Mouse (Mus musculus) intestine, postnatal 0 days (tissue): ENCODE data around the gene Hrk. TPM values are rescaled to one million over a fixed set of nuclear protein-coding genes. Genes with fewer than 3 reads are reported as not detected.
A peak's percentile ranks its signal among the peaks of the same experiment; 100 is the strongest.

Experiments used
- ATAC-seq: fragments of 200-750 bp; cut with Nextera tagmentation; 2 replicates; pipeline ENCODE4 v1.8.0; 2017; ENCODE audit warnings: mild to moderate bottlenecking, moderate TSS enrichment, moderate library complexity
- H3K27ac ChIP-seq: fragments of 300-500 bp; sonication (generic); 2 replicates; pipeline ENCODE4 v1.5.1; 2014; ENCODE audit warnings: mild to moderate bottlenecking, low read depth, low read length, moderate library complexity
- H3K27me3 ChIP-seq: fragments of 300-500 bp; sonication (generic); replicated peaks from 2 replicates; pipeline ENCODE4 v1.6.1; 2014; ENCODE audit warnings: low read length, mixed read lengths; ENCODE audit not compliant: control insufficient read depth, insufficient read depth
- H3K36me3 ChIP-seq: fragments of 300-500 bp; sonication (generic); 2 replicates; pipeline ENCODE4 v1.6.1; 2014; ENCODE audit warnings: mild to moderate bottlenecking, moderate library complexity; ENCODE audit not compliant: control insufficient read depth, insufficient read depth
- H3K4me1 ChIP-seq: fragments of 300-500 bp; sonication (generic); replicated peaks from 2 replicates; pipeline ENCODE4 v1.6.1; 2014; ENCODE audit warnings: antibody characterized with exemption, low read length, mixed read lengths; ENCODE audit not compliant: control insufficient read depth, insufficient read depth
- H3K4me2 ChIP-seq: fragments of 300-500 bp; sonication (generic); replicated peaks from 2 replicates; pipeline ENCODE4 v1.6.1; 2014; ENCODE audit warnings: low read depth, mild to moderate bottlenecking, moderate library complexity
- H3K4me3 ChIP-seq: fragments of 300-500 bp; sonication (generic); 2 replicates; pipeline ENCODE4 v1.5.1; 2014; ENCODE audit warnings: low read depth, low read length
- H3K9ac ChIP-seq: fragments of 300-500 bp; sonication (generic); 2 replicates; pipeline ENCODE4 v1.6.1; 2014; ENCODE audit warnings: mild to moderate bottlenecking, low read depth, low read length
- H3K9me3 ChIP-seq: fragments of 300-500 bp; sonication (generic); 2 replicates; pipeline ENCODE4 v1.6.1; 2016; ENCODE audit warnings: mixed run types; ENCODE audit not compliant: control insufficient read depth
- CTCF ChIP-seq: sonication (generic); IDR thresholded peaks from 2 replicates; pipeline ENCODE4 v1.5.1; 2016; ENCODE audit warnings: low read depth, mild to moderate bottlenecking, control low read depth, antibody characterized with exemption, moderate library complexity
- WGBS: fragments of 180-500 bp; shearing (Covaris S2); extraction: QIAGEN DNeasy Blood & Tissue Kit; methylation state at CpG from one replicate; pipeline ENCODE4 v1.1.7; 2014; 5-methylcytosine and 5-hydroxymethylcytosine counted together
- polyA plus RNA-seq: library from polyadenylated mRNA; unstranded; fragments of >200 nt; fragmentation: Nextera tagmentation; extraction: Ambion mirVana; gene quantifications from 2 replicates; pipeline ENCODE4 v1.2.1, GENCODE M21; 2015

Hrk gene
- polyA plus RNA-seq, 1 experiment from 2014 or later = 0.08 TPM

- Histone ChIP-seq H3K27me3 (peaks cover 79% of the 10 kb centered on the region), H3K36me3 (no peaks in the 10 kb centered on the region), H3K27ac (no peak overlapping the region), H3K4me1 (0 out of 2 replicates have a peak, but pooled peaks cover 2% of the 10 kb centered on the region), H3K9ac (no peak overlapping the region), H3K4me3 (peak overlapping the region; percentile 43), H3K4me2 (peak overlapping the region; percentile 86), H3K9me3 (no peaks in the 10 kb centered on the region)
- TF ChIP-seq CTCF = peak; percentile 24; the same call in 1 of the 2 replicates
- WGBS = under 1% methylated on average over 90 of the region's 117 CpGs
- no peak for ATAC-seq
Observed at GRCm38 (mm10) chr5:118169222-118170221, 5.1 kb downstream of the Hrk start.

GRCm38 (mm10) chr5:118170888-118171529 lies 6.6 kb downstream of the Hrk start:
- no peaks in the 10 kb centered on the region for H3K36me3 ChIP-seq
- H3K4me2 ChIP-seq = peak overlapping the region; percentile 66
- no peak overlapping the region for H3K27ac ChIP-seq
- H3K4me1 ChIP-seq = 0 out of 2 replicates have a peak, but pooled peaks cover 2% of the 10 kb centered on the region
- H3K9ac ChIP-seq = no peak overlapping the region
- no peaks in the 10 kb centered on the region; the same call in 1 of the 2 replicates for H3K9me3 ChIP-seq
- WGBS = 2% methylated on average over 25 of the region's 25 CpGs
- ATAC-seq = no peak
- H3K4me3 ChIP-seq = peak overlapping the region; percentile 39; the same call in 1 of the 2 replicates
- peak; percentile 59 for TF ChIP-seq CTCF
- peaks cover 78% of the 10 kb centered on the region for H3K27me3 ChIP-seq

- Histone ChIP-seq H3K4me1 (0 out of 2 replicates have a peak, but pooled peaks cover 2% of the 10 kb centered on the region), H3K27me3 (peaks cover 78% of the 10 kb centered on the region), H3K36me3 (no peaks in the 10 kb centered on the region), H3K9me3 (no peaks in the 10 kb centered on the region; the same call in 1 of the 2 replicates), H3K27ac (no peak overlapping the region), H3K4me2 (peak overlapping the region; percentile 66), H3K4me3 (peak overlapping the region; percentile 39), H3K9ac (no peak overlapping the region)
- no peak for TF ChIP-seq CTCF
- WGBS = 2% methylated on average over 36 of the region's 36 CpGs
- ATAC-seq = no peak
Observed at GRCm38 (mm10) chr5:118171665-118172064, 7.2 kb downstream of the Hrk start.

- H3K27ac ChIP-seq = no peak overlapping the region
- peaks cover 78% of the 10 kb centered on the region for H3K27me3 ChIP-seq
- WGBS = under 1% methylated on average over 27 of the region's 27 CpGs
- H3K4me2 ChIP-seq = peak overlapping the region; percentile 66
- TF ChIP-seq CTCF = no peak
- no peak for ATAC-seq
- peak overlapping the region; percentile 39 for H3K4me3 ChIP-seq
- H3K4me1 ChIP-seq = 0 out of 2 replicates have a peak, but pooled peaks cover 2% of the 10 kb centered on the region
- no peak overlapping the region for H3K9ac ChIP-seq
- H3K36me3 ChIP-seq = no peaks in the 10 kb centered on the region
- no peaks in the 10 kb centered on the region; the same call in 1 of the 2 replicates for H3K9me3 ChIP-seq
Observed at GRCm38 (mm10) chr5:118172078-118172723, 7.8 kb downstream of the Hrk start.

GRCm38 (mm10) chr5:118174310-118175009 lies 10.0 kb downstream of the Hrk start:
- H3K9ac ChIP-seq = no peak overlapping the region
- ATAC-seq = no peak
- WGBS = under 1% methylated on average over 22 of the region's 22 CpGs

More at GRCm38 (mm10) chr5:118174310-118175009, 10.0 kb downstream of the Hrk start:
- Histone ChIP-seq H3K9me3 (no peaks in the 10 kb centered on the region; the same call in 1 of the 2 replicates), H3K4me3 (no peak overlapping the region), H3K27ac (no peak overlapping the region), H3K27me3 (peaks cover 67% of the 10 kb centered on the region), H3K4me1 (0 out of 2 replicates have a peak, but pooled peaks cover 2% of the 10 kb centered on the region), H3K4me2 (peak overlapping the region; percentile 32; the same call in 1 of the 2 replicates), H3K36me3 (no peaks in the 10 kb centered on the region)
- no peak for TF ChIP-seq CTCF
